Mouse (Mus musculus) left cerebral cortex, adult 9 months (tissue): ENCODE measurements at regions not wholly inside any gene's neighbourhood (a gene's known extent, or its start where the extent isn't known, plus 50 kb on each side); places are given as distances from the start of the nearest gene placed in this dataset.

Experiments used
- DNase-seq, 2 experiments: peaks; one replicate each; pipeline ENCODE4 v3.0.0; 2022; ENCODE audit warnings: low spot score in 2 of 2

- no peak for DNase-seq
Observed at GRCm38 (mm10) chr12:52622398-52622797, 76.8 kb upstream of the Akap6 start.

DNA sequence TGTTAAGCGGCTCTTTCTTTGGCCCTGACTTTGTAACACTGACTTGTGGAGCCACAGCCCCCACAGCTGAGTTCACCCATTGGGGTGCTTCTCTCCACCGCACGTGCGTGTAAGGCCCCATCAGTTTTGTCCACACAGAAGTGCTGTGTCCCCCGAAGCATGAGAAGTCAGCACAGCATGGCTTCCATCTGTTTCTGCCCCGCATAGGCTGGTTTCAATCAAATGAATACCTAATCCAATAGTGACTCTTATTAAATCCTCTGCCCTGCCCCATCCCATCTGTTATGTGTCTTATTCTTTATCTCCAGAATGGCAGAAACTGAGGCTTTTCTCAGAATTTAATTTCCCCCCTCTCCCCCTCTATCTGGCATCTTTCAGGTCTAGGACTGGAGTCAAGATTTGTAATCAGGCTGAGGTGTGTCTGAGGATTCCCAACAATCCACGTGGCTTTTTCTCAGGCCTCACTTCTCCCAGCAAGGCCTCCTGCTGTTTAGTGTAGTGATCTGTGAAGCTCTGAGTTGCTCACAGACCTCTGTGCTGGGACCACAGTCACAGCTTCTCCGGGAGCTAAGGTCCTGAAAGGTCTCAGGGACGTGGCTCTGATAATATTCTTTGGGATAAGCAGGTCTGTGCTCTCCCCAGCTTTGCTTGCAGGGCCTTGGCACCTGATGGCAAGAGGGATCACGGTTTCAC is 75.6 kb upstream of the Akap6 start:
- no peak for DNase-seq

- no peak for DNase-seq
Observed at GRCm38 (mm10) chr12:52624871-52625270, 74.3 kb upstream of the Akap6 start.

DNA sequence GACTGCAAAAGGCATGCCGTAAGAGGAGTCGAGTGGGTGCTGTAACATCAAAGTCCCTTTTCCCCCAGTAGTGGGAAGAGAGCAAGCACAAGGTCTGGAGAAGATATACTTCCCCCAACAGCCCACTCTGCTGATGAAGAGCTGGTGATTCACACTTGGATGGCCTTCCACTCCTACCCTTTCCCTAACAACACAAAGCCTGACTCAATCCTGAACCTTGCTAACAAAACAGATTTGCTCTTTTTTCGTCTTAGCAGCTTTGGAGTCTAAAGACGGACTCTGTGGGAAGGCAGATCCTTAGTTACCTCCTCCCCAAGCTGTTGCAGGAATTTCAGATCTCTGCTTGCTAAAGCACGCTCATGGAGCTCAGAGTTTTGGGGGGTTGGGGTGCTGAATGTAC is 70.4 kb upstream of the Akap6 start:
- peak; percentile 61 to 66 for DNase-seq

DNA sequence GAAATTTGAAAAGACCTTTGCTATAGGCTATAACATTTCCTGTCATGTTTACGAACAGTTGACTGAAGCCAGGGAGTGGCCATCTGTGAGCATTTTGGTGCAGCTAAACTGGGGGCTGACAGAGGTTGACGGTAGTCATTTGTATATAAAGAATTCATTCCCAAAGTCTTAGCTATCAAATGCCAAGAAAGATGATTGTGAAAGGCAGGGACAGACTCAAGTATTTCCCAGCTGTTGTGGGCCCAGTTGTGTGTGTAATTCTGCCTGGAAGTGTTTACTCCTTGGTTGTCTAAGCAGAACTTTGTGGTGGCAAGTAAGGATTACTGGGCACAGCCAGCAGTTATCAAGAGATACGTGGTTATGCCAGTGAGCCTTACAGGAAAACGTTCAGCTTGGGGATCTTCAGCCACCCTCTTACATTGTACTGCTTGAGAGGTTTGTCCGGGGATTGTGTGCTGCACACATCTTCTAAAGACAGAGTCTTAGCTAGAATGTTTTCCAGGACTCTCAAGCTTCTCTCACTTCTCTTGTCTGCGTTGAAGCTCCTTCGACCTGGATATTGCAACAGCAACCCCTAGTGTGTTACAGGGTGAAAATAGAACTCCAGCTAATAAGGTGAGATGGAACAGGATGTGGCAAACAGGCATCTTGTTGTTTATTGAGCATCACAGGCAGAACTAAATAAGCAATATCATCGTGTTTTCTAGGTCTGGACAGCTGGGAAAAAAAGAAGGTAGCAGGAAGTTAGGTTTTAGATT is 63.9 kb upstream of the Akap6 start:
- no peak for DNase-seq

DNA sequence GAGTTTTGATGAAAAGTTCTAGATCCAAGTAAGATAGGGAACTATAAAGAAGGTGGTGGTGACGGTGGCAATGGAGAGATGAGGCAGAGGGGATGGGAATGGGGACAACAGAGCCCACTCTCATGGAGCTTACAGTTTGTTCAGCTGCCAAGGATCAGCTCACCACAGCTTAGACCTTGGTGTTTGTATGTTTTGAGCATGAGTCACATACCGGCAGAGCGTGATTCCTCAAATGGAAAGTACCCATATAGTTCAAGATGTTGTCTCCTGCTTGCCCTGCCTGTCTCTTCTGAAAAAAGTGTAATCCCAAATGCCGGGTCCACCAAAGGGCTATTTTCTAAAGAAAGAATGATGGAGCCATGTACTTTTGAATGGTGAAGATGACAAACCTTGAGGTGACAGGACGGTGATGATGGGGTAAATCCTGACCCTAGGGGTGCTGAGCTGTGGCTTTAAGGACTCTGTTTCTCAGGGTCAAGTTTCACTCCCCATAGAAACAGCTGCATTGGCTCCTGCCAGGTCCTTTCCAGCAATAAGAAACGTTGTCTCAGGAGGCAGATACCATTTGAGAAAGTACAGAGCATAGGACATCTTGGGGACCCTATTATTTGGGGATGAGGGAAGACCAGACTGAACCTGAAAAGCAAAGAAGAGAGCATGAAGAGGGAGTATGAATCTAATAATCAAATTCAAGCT is 62.8 kb upstream of the Akap6 start:
- DNase-seq = no peak

- DNase-seq = no peak
Observed at GRCm38 (mm10) chr12:52636920-52637319, 62.3 kb upstream of the Akap6 start.

DNA sequence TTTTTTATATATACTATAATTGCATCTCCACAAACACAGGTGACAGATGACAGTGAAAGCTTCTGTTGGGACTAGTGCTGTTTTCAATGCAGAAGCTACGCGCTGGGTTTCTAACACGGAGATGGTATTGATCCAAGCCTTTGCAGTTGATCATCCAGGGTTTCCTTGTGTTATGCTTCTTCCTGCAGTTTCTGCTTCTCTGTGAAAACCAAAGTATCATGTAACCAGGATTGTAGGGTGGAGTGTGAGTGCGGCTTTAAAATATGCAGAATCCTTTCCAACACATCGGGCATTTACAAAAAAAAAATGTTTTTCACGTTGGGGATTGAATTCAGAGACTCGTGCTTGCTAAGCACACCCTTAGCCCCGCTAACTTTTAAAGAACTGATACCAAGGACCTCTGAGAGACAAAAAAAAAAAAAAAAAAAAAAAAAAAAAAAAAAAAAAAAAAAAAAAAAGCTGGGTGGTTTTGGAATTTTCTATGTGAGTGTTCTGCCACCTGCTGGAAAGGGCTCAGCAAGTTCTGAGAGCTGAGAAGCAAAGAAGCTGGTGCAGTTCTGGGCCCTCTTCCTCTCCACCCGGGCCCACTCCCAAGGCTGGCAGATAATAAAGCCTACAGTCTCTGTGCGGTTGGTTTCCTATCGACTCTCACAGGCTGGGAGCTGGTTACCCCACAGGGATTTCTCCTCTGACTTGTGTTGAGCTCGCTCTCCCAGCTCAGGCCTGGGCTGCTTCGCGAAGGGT is 61.5 kb upstream of the Akap6 start:
- peak in 1 of 2 experiments; percentile 61 for DNase-seq

GRCm38 (mm10) chr12:52638461-52638860 is 60.7 kb upstream of the Akap6 start:
- DNase-seq = no peak

GRCm38 (mm10) chr12:52644059-52644458 is 55.1 kb upstream of the Akap6 start:
- no peak for DNase-seq
